Mouse (Mus musculus) spleen, postnatal 36 days (tissue): ENCODE measurements around the gene Nme7.
A peak's percentile ranks its signal among the peaks of the same experiment; 100 is the strongest.

Experiments
- DNase-seq, 2 experiments: peaks; one replicate each; pipeline ENCODE4 v3.0.0; 2022; ENCODE audit warnings: low spot score in 2 of 2, mixed read lengths in 1 of 2

Nme7 gene

GRCm38 (mm10) chr1:164384354-164384753 lies 80.4 kb downstream of the Nme7 start:
- no peak for DNase-seq

DNA sequence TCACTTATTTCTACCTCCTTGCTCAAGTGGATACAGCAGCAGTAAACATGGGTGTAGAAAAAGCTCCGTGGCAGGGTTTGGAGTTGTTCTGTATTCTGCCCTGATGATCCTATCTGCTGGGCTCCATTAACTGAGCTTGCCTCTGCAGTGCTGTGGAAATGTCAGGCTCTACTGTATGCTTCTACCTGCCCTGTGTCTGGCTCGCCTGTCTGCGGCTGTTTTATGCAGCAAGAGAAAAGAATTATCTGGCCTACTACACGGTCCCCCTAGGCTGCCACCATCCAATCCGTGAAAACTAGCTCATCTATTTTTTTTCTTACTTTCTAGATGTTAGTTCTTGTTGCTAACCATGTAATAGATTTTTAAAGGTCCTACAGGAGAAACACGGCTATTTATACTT lies 81.1 kb downstream of the Nme7 start:
- no peak for DNase-seq

GRCm38 (mm10) chr1:164389743-164390142 lies 85.8 kb downstream of the Nme7 start:
- no peak for DNase-seq

GRCm38 (mm10) chr1:164392176-164392575 lies 88.3 kb downstream of the Nme7 start:
- DNase-seq, result no peak

DNA sequence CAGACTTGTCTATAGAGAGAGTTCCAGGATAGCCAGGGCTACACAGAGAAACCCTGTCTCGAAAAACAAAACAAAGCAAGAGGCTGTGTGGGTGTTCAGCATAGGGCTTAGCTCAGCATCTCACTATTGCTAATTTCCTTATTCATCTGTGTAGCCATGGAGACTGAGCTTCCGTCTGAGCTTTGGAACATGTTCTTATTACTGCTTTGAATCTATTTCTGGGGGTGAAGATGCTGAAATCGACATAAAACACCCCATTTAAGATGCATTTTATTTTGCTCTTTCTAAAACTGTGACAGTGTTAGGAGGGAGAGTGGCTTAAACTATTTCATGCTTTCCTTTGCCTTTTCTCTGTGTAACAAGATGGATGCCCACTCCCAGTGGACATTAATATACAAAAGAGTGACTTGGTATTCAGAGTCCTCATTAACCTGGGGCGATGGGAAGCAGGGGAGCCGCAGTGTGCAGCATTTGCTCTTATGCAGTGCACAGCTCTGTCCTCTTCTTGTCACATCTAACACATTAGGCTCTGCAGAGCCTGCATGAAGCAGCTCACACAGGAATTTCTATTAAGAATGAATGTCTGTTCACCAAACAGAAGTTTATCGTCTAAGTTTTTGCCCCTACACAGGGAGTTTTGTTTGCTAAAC lies 91.3 kb downstream of the Nme7 start:
- no peak for DNase-seq

GRCm38 (mm10) chr1:164397672-164398071 lies 93.8 kb downstream of the Nme7 start:
- no peak for DNase-seq

GRCm38 (mm10) chr1:164399578-164399977 lies 95.7 kb downstream of the Nme7 start:
- DNase-seq, result no peak

- peak; percentile 12 to 24 for DNase-seq
These were observed 101.5 kb downstream of the Nme7 start for GRCm38 (mm10) chr1:164405385-164405802.

DNA sequence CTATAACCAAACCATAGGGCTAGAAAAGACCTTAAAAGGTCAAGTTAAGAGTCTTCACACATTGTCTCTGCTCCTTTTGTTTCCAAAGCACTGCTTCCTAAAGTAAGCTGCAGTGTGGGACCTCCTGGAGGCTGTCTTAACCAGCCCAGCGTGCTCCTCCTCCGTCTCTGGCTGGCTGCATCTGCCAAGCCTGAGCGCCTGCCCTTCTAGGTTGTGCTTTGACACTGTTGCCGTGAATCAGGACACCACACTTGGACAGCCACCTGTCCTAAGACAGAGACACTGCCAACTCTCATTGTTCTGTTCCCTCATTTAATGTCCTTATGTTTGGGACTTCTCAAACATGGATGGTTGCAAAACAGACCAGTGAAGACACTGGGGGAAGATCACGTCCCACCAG lies 102.6 kb downstream of the Nme7 start:
- no peak for DNase-seq

DNA sequence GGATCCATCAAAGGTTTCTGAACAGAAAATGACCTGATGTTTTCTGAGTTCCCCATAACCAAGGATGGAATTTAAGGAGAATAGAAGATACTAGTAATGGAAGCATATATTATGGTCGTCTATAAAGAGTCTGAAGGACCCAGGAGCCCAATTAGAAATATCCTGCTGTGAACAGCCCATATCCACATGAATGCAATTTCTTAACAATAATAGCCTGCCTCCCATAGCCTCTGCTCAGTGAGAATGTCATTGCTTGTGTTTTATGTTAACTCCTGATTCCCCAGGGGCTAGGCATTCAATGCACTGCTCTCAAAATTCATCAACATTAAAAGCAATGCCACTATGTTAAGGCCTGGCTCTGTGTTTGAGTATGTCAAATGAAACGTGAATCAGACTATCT lies 104.7 kb downstream of the Nme7 start:
- no peak for DNase-seq

DNA sequence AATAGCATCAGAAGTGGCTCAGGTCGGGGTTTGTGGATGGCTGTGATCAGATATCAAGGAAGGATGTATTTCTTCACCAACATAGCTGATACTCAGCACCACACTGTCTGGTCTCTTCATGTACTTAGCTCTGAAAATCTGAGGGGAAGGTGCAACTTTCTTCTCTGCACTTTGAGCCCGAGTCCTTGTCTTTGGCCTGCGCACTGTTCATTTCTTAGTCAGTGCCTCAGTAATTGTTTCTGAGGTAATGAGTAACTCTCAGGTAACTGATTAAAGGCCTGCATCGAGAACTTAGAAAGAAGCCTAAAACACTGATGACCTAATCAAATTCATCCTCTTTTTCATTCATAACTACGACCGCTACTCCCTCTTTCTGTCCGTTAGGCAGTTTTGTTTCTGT lies 107.4 kb downstream of the Nme7 start:
- no peak for DNase-seq

DNA sequence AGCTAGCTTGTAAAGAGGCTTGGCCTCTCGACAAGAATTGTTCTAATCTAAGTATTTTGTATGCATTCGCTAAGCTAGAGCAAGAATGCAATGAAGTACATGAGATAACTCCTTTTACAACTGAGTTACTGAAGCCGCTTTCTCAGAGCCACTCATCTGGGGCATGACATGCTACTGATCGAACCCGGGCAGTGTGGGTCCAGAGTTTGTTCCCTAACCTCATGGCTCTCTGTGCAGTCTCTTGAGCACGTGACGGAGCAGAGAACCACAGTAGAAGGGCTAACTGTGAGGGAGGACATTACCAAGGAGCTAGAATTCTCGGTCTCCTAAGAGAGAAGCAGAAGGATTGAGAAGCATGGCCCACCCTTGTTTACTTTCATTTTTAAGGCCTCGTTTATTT lies 109.0 kb downstream of the Nme7 start:
- no peak for DNase-seq

- DNase-seq, result no peak
These were observed 109.7 kb downstream of the Nme7 start for GRCm38 (mm10) chr1:164413608-164414007.

- DNase-seq, result no peak
These were observed 111.4 kb downstream of the Nme7 start for GRCm38 (mm10) chr1:164415347-164415751.

DNA sequence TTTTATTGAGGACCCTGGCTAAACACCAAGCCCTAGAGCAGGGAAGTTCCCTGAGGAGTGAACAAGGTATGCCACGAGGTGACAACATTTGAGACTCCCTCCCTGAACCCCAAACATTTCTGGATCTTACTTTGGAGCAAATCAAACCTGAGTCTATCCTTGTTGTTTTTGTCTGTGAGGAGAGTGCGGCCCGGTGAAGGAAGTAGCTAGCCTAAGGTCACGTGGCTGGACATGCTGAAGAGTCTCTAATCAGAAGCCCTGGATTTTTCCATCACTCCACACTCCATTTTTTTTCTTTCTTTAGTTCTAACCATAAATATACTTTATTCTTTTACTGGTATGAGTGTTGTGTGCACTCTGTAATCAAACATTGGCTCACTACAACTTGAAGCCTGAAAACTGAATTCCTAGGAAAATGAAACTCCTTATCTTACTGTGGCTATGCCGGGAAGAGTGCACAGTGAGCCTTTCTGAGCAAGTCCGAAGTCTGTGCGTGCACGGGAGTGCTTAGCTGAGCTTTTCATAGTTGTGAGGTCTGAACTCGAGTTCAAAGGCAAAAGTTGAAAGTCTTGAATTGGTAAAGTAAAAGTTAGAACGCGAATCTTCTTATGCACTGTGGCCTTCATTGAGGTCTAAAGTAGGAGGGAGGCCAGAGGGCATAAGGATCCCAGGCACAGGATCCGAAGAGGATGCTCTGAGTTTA lies 112.9 kb downstream of the Nme7 start:
- no peak for DNase-seq

DNA sequence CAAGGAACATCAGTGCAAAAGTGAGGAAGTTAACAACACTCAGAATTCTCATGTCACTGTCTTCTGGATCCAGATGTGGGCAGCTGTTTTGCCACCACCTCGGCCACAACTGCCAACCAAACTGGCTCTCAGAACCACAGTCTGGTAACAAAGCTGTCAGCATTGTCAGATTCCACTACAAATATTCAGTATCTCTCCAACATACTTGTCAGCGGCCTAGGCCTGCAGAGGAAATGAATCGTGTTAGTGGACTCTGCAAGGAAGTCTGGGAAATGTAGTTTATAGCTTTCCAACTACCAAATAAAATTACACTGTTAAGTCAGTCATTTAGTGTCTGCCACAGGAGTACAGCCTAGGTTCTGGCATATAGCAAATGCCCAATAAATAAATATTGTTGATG lies 113.7 kb downstream of the Nme7 start:
- no peak for DNase-seq

GRCm38 (mm10) chr1:164418320-164418719 lies 114.4 kb downstream of the Nme7 start:
- DNase-seq, result no peak

GRCm38 (mm10) chr1:164419401-164419800 lies 115.5 kb downstream of the Nme7 start:
- no peak for DNase-seq

DNA sequence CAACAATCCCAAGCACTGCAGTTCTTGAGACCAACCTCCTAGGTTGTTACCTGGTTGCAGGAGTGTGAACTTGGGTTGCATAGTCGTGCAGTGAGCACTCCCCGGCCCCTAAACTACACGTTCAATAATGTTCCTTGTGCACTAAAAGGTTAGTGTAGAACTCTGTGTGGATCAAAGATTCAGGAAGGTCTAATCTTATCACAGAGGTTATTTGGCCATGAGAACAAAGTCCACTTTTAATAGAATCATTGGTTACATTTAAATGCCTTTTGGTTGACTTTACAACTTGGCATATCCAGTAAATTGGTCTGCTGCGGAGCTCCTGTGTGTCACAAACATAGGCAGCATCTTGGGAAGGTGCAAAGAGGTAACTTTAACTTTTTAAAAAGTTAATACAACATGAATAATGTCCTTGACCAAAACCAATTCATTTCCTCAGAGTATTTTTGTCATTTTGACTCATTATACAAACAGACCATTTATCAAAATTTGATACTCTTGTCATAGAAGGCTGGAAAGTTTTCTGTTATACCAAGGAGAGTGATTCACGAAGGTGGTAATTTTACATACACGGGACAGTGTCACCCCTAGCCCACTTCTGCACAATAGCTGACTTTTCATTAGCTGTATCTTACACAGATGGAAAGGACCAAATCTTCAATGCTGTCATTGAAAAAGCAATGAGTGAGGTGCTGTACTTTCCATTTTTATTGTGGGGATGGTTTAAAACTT lies 116.9 kb downstream of the Nme7 start:
- DNase-seq, result no peak

DNA sequence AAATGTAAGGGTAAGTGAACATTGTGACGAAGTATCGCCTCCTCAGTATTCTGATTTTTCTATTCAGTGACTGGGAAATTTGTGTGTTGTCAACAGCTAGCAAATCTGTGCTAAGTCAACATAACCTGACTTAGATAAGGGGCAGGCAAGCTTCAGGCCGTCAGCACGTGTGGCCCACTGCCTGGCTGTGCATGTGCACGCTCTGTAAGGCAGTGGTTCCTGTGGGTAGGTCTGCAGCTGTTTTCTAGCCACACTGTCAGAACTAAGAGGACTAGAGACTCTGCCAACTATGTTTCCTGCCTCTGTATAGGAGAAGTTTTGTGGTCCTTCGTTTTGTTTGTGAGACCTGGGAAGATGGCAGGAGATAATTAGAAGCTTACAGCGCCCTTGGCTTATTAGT lies 122.3 kb downstream of the Nme7 start:
- peak in 1 of 2 experiments; percentile 28 for DNase-seq

DNA sequence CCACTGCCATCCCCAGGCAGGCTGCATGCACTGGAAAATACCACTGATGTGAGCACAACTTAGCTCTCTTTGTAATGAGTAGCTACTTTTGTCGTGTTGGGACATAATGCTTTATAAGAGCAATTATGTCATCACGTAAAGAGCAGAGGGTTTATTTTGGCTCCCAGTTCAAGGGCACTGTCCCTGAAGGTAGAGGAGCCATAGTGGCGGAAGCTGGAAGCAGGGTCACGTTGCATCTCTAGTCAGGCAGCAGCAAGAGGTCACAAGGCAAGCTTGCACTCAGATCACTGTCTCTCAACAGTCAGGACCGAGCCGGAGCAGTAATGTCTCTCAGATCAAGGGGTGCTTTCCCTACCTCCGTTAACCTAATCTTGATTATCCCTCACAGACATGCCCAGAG lies 123.9 kb downstream of the Nme7 start:
- no peak for DNase-seq

GRCm38 (mm10) chr1:164428644-164429043 lies 124.7 kb downstream of the Nme7 start:
- DNase-seq, result no peak

DNA sequence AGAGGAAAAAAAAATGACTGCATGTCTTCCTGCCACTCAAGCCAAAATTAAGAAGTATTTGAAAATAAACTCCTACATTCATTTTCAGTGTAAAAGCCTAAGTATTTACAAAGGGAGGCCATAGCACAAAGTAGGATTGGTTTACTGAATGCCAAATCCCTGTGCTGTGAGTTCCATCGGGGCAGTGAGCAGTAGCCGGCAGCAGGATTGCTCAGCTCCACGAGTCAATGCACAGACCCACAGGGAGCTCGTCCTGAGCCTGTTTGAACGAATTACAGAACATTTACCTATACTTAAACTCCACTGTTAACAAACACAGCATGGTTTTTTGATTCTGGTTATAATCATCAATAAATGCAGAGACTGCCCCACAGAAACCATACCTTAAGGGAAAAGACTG lies 128.7 kb downstream of the Nme7 start:
- DNase-seq, result no peak
